Mouse (Mus musculus) neural tube, embryonic 15.5 days (tissue): ENCODE data around the gene Tgfbr3l. TPM values are rescaled to one million over a fixed set of nuclear protein-coding genes. Genes with fewer than 3 reads are reported as not detected.

Experiments
- ATAC-seq: fragments of 200-750 bp; cut with Nextera tagmentation; 2 replicates; pipeline ENCODE4 v1.8.0; 2017; ENCODE audit warnings: mild to moderate bottlenecking, moderate TSS enrichment, moderate library complexity; ENCODE audit not compliant: low FRiP score
- H3K27ac ChIP-seq: fragments of 300-500 bp; sonication (generic); replicated peaks from 2 replicates; pipeline ENCODE4 v1.5.1; 2015; ENCODE audit warnings: mild to moderate bottlenecking, inconsistent platforms
- H3K27me3 ChIP-seq: fragments of 300-500 bp; sonication (generic); replicated peaks from 2 replicates; pipeline ENCODE4 v1.6.1; 2015; ENCODE audit warnings: inconsistent platforms
- H3K36me3 ChIP-seq: fragments of 300-500 bp; sonication (generic); 2 replicates; pipeline ENCODE4 v1.6.1; 2015; ENCODE audit warnings: inconsistent platforms
- H3K4me1 ChIP-seq: fragments of 300-500 bp; sonication (generic); 2 replicates; pipeline ENCODE4 v1.6.1; 2015; ENCODE audit warnings: inconsistent platforms
- H3K4me2 ChIP-seq: fragments of 300-500 bp; sonication (generic); 2 replicates; pipeline ENCODE4 v1.6.1; 2015; ENCODE audit warnings: inconsistent platforms, mild to moderate bottlenecking, moderate library complexity
- H3K4me3 ChIP-seq: fragments of 300-500 bp; sonication (generic); replicated peaks from 2 replicates; pipeline ENCODE4 v1.5.1; 2015; ENCODE audit warnings: mild to moderate bottlenecking, inconsistent platforms
- H3K9ac ChIP-seq: fragments of 300-500 bp; sonication (generic); replicated peaks from 2 replicates; pipeline ENCODE4 v1.6.1; 2015; ENCODE audit warnings: mild to moderate bottlenecking, inconsistent platforms
- H3K9me3 ChIP-seq: fragments of 300-500 bp; sonication (generic); replicated peaks from 2 replicates; pipeline ENCODE4 v1.6.1; 2016; ENCODE audit warnings: inconsistent platforms
- WGBS: fragments of 180-500 bp; shearing (Covaris S2); methylation state at CpG from one replicate; pipeline ENCODE4 v1.1.7; 2015; ENCODE audit warnings: mixed read lengths; 5-methylcytosine and 5-hydroxymethylcytosine counted together
- polyA plus RNA-seq: library from polyadenylated mRNA; unstranded; fragments of >200 nt; fragmentation: Nextera tagmentation; extraction: Ambion mirVana; gene quantifications from 2 replicates; pipeline ENCODE4 v1.2.1, GENCODE M21; 2015

The Tgfbr3l gene
- 3.2 and 3.4 TPM in 2 replicates for polyA plus RNA-seq

DNA sequence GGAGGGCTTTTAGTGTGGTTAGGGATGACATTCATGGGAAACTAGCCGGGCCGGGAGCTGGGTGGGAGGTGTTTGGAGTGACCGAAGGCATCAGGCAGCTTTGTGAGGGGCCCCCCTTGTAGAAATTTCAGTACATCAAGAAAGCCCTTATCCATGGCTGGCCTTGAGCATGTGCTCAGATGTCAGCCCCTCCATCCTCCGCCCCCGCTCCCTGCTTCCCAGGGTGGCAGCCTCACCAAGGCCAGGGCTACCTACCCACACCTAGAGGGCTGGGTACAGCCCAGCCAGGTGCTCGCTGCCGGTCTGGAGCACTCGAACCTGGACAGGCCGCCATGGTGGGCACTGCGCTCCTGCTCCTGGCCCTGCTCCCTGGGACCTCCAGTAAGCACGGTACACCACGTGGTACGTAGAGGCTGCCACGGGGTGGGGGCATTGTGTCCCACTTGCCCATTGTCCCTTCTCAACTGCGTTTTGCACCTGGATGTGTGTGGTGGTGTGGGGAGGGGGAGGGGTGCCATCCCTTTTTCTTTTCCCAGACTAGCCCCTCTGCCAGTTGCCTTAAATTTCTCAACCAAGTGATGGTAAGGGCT is at the start of gene Tgfbr3l:
TSS of gene Tgfbr3l (plus strand) at position 264 of the 590 bp plus-strand sequence.
- peaks cover 18% of the 10 kb centered on the region for H3K4me1 ChIP-seq
- H3K36me3 ChIP-seq, result peaks cover 63% of the 10 kb centered on the region

GRCm38 (mm10) chr8:4201321-4201720 is 46.7 kb upstream of the Tgfbr3l start:
- 64% methylated on average over 2 of the region's 2 CpGs for whole genome bisulfite sequencing
- Histone ChIP-seq H3K4me3 (no peak overlapping the region), H3K4me2 (no peak overlapping the region), H3K27ac (no peak overlapping the region), H3K9ac (no peak overlapping the region), H3K4me1 (peaks cover 11% of the 10 kb centered on the region; the same call in 1 of the 2 replicates), H3K9me3 (no peaks in the 10 kb centered on the region), H3K36me3 (peaks cover 74% of the 10 kb centered on the region), H3K27me3 (peaks cover 24% of the 10 kb centered on the region)
- ATAC-seq, result no peak

More for the DNA sequence above, at the start of gene Tgfbr3l:
- Histone ChIP-seq H3K4me3 (no peak within 1 kb of the TSS), H3K9me3 (no peaks in the 10 kb centered on the region), H3K9ac (no peak within 1 kb of the TSS), H3K27me3 (no peaks in the 10 kb centered on the region), H3K27ac (no peak within 1 kb of the TSS), H3K4me2 (no peak within 1 kb of the TSS)
- ATAC-seq, result no peak
- WGBS, result 82% methylated on average over 15 of the region's 15 CpGs

GRCm38 (mm10) chr8:4205246-4206123 is 42.5 kb upstream of the Tgfbr3l start:
- peaks cover 24% of the 10 kb centered on the region for H3K27me3 ChIP-seq

GRCm38 (mm10) chr8:4206182-4207015 is 41.6 kb upstream of the Tgfbr3l start:
- Histone ChIP-seq H3K27me3 (peaks cover 24% of the 10 kb centered on the region), H3K36me3 (peaks cover 71% of the 10 kb centered on the region), H3K9me3 (0 out of 2 replicates have a peak, but pooled peaks cover 3% of the 10 kb centered on the region), H3K4me2 (no peak overlapping the region), H3K4me1 (peaks cover 45% of the 10 kb centered on the region), H3K9ac (no peak overlapping the region), H3K4me3 (no peak overlapping the region), H3K27ac (no peak overlapping the region)
- ATAC-seq, result peak; percentile 11; the same call in 1 of the 2 replicates
- 15% methylated on average over 44 of the region's 44 CpGs for WGBS

More at GRCm38 (mm10) chr8:4205246-4206123, 42.5 kb upstream of the Tgfbr3l start:
- 0 out of 2 replicates have a peak, but pooled peaks have one; percentile 2 for ATAC-seq
- Histone ChIP-seq H3K9ac (no peak overlapping the region), H3K9me3 (0 out of 2 replicates have a peak, but pooled peaks cover 3% of the 10 kb centered on the region), H3K4me3 (no peak overlapping the region), H3K36me3 (peaks cover 74% of the 10 kb centered on the region), H3K4me2 (no peak overlapping the region), H3K27ac (no peak overlapping the region), H3K4me1 (peaks cover 37% of the 10 kb centered on the region)
- WGBS, result 18% methylated on average over 37 of the region's 38 CpGs

GRCm38 (mm10) chr8:4207016-4207350 is 41.0 kb upstream of the Tgfbr3l start:
- ATAC-seq, result no peak
- no peak overlapping the region for H3K9ac ChIP-seq
- H3K27ac ChIP-seq, result no peak overlapping the region
- H3K36me3 ChIP-seq, result peaks cover 66% of the 10 kb centered on the region
- H3K27me3 ChIP-seq, result peaks cover 24% of the 10 kb centered on the region
- 73% methylated on average over 2 of the region's 2 CpGs for WGBS
- H3K4me2 ChIP-seq, result no peak overlapping the region
- H3K4me1 ChIP-seq, result peaks cover 47% of the 10 kb centered on the region
- 0 out of 2 replicates have a peak, but pooled peaks cover 3% of the 10 kb centered on the region for H3K9me3 ChIP-seq
- H3K4me3 ChIP-seq, result no peak overlapping the region

- H3K4me3 ChIP-seq, result no peak overlapping the region
- no peak overlapping the region; the same call in 1 of the 2 replicates for H3K4me2 ChIP-seq
- no peak overlapping the region for H3K9ac ChIP-seq
- H3K4me1 ChIP-seq, result peaks cover 73% of the 10 kb centered on the region
- ATAC-seq, result no peak
- peaks cover under 1% of the 10 kb centered on the region; the same call in 1 of the 2 replicates for H3K27me3 ChIP-seq
- WGBS, result 75% methylated on average over 6 of the region's 6 CpGs
- H3K36me3 ChIP-seq, result peaks cover 27% of the 10 kb centered on the region
- H3K27ac ChIP-seq, result peak overlapping the region; percentile 51; the same call in 1 of the 2 replicates
- H3K9me3 ChIP-seq, result 0 out of 2 replicates have a peak, but pooled peaks cover 3% of the 10 kb centered on the region
These were observed 36.9 kb upstream of the Tgfbr3l start for GRCm38 (mm10) chr8:4211097-4211496.

GRCm38 (mm10) chr8:4212809-4213209 is 35.2 kb upstream of the Tgfbr3l start:
- Histone ChIP-seq H3K27me3 (no peaks in the 10 kb centered on the region), H3K4me3 (peak overlapping the region; percentile 75), H3K27ac (peak overlapping the region; percentile 72), H3K4me2 (peak overlapping the region; percentile 96), H3K9ac (peak overlapping the region; percentile 56), H3K4me1 (peaks cover 63% of the 10 kb centered on the region), H3K36me3 (peaks cover 19% of the 10 kb centered on the region), H3K9me3 (0 out of 2 replicates have a peak, but pooled peaks cover 3% of the 10 kb centered on the region)
- peak; percentile 1 for ATAC-seq
- 1% methylated on average over 25 of the region's 25 CpGs for WGBS

DNA sequence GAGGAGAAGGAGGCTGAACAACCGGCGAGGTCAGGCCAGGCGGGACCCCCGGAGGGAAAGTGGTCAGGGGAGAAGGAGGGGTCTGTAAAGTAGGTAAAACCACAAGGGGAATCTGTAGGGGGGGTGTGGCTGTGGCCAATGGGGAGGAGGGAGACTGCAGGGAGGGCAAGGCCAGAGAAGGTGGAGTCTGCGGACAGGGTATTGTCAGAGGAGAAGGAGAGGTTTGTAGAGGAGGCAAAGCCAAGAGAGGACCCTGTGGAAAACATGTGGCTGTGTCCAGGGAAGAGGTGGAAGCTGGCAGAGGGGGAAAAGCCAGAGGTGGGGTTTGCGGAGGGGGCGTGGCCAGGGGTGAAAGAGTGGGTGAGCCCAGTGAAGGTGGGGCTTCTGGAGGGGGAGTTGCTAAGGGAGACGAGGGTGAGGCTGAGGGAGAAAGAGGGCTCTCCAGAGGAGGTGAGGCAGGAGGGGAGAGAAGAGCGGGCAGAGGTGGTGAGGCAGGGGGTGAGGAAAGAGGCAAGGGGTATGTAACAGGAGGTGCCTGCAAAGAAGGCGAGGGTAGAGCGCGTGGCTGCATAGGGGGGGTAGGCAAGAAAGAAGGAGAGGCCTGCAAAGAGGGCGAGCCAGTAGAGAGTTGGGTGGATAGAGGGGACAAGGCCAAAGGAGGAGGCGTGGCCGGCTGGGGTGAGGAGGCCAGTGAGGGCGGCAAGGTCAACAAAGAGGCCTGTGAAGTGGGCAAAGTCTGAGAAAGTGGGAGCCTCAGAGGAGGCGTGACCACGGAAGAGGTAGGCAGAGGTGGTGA is 34.6 kb upstream of the Tgfbr3l start:
- peaks cover 59% of the 10 kb centered on the region for H3K4me1 ChIP-seq
- peak; percentile 17 for ATAC-seq
- 0 out of 2 replicates have a peak, but pooled peaks cover 3% of the 10 kb centered on the region for H3K9me3 ChIP-seq
- H3K4me3 ChIP-seq, result peak overlapping the region; percentile 75
- H3K27me3 ChIP-seq, result no peaks in the 10 kb centered on the region
- H3K4me2 ChIP-seq, result peak overlapping the region; percentile 96
- H3K27ac ChIP-seq, result peak overlapping the region; percentile 72
- WGBS, result 4% methylated on average over 18 of the region's 18 CpGs
- peaks cover 15% of the 10 kb centered on the region for H3K36me3 ChIP-seq
- peak overlapping the region; percentile 56 for H3K9ac ChIP-seq

DNA sequence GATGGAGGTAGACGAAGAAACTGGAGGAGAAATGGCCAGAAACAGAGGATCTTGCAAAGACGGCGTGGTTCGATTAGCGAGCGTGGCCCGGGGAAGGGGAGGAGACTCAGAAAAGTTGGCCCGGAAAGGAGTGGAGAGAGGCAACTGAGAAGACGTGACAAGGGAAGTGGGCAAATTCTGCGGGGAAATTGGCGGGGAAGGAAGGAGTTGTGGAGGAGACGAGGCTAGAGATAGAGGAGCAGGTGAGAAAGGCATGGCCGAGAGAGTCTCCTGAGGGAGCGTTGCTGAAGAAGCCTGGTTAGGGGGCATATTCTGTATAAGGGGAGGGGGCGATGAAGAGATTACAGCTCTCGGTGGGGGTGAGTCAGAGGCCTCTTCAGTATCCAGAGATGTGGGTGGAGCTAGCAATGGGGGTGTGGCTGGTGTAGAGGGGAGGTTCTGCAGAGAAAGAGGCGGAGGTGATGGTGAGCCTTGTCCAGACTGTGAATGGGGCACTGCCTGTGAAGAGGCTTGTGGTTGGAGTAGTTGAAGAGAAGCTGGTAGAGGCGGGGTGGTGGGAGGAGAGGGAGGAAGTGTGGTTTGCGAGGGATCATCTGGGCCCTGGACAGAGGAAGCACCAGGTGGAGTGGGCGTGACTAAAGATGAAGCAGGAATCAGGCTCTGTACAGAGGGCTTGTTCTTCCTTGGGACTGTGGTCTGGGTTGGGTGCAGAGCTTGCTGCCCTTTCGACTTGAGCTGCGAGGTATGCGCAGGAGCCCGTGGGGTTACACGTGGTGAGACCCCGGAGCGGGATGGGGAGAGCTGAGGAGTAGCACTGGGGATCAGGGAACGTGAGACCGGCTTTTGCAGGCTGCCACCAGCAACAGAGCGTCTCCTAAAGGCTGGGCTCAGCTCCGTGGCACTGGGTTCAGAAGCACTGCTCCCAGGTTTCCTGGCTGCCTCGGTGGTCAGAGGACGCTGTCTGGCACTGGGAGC is 33.7 kb upstream of the Tgfbr3l start:
- 12% methylated on average over 33 of the region's 33 CpGs for WGBS
- H3K36me3 ChIP-seq, result peaks cover 15% of the 10 kb centered on the region
- H3K27ac ChIP-seq, result peak overlapping the region; percentile 72
- ATAC-seq, result no peak
- H3K4me3 ChIP-seq, result peak overlapping the region; percentile 75
- H3K27me3 ChIP-seq, result no peaks in the 10 kb centered on the region
- H3K9ac ChIP-seq, result peak overlapping the region; percentile 56
- peaks cover 59% of the 10 kb centered on the region for H3K4me1 ChIP-seq
- 0 out of 2 replicates have a peak, but pooled peaks cover 3% of the 10 kb centered on the region for H3K9me3 ChIP-seq
- peak overlapping the region; percentile 96 for H3K4me2 ChIP-seq
